Mouse (Mus musculus): ENCODE measurements around the gene Kbtbd12.

Kbtbd12 gene

GRCm38 (mm10) chr6:88627317-88627811, 10.4 kb downstream of the Kbtbd12 start:
- CTCF ChIA-PET = no interaction called here

GRCm38 (mm10) chr6:88626912-88627311, 10.8 kb downstream of the Kbtbd12 start:
- CTCF ChIA-PET = no interaction called here

- CTCF ChIA-PET = no interaction called here
These were observed 11.3 kb downstream of the Kbtbd12 start for GRCm38 (mm10) chr6:88626462-88626861.

GRCm38 (mm10) chr6:88621816-88622481, 15.8 kb downstream of the Kbtbd12 start:
- CTCF ChIA-PET = no interaction called here

- CTCF ChIA-PET = interaction anchor here (0.7 kb wide), 1 partner anchor 216 kb away, joined by 3 read pairs; no protein-coding TSS in a partner anchor
These were observed 18.2 kb downstream of the Kbtbd12 start for GRCm38 (mm10) chr6:88619542-88619941.

GRCm38 (mm10) chr6:88615352-88615751, 22.4 kb downstream of the Kbtbd12 start:
- CTCF ChIA-PET = no interaction called here

GRCm38 (mm10) chr6:88606417-88606816, 31.3 kb downstream of the Kbtbd12 start:
- CTCF ChIA-PET = no interaction called here

- CTCF ChIA-PET = no interaction called here
These were observed 32.0 kb downstream of the Kbtbd12 start for GRCm38 (mm10) chr6:88605715-88606114.

- CTCF ChIA-PET = no interaction called here
These were observed 32.5 kb downstream of the Kbtbd12 start for GRCm38 (mm10) chr6:88605235-88605634.

GRCm38 (mm10) chr6:88596108-88596507, 41.6 kb downstream of the Kbtbd12 start:
- CTCF ChIA-PET = no interaction called here

GRCm38 (mm10) chr6:88592367-88592766, 45.4 kb downstream of the Kbtbd12 start:
- CTCF ChIA-PET = no interaction called here

- CTCF ChIA-PET = no interaction called here
These were observed 47.5 kb downstream of the Kbtbd12 start for GRCm38 (mm10) chr6:88590231-88590630.

- CTCF ChIA-PET = no interaction called here
These were observed 48.2 kb downstream of the Kbtbd12 start for GRCm38 (mm10) chr6:88589517-88589916.

- CTCF ChIA-PET = no interaction called here
These were observed 49.0 kb downstream of the Kbtbd12 start for GRCm38 (mm10) chr6:88588581-88589256.

- CTCF ChIA-PET = no interaction called here
These were observed 50.7 kb downstream of the Kbtbd12 start for GRCm38 (mm10) chr6:88587091-88587490.

- CTCF ChIA-PET = no interaction called here
These were observed 53.8 kb downstream of the Kbtbd12 start for GRCm38 (mm10) chr6:88583950-88584349.

- CTCF ChIA-PET = no interaction called here
These were observed 61.3 kb downstream of the Kbtbd12 start for GRCm38 (mm10) chr6:88576495-88576894.

GRCm38 (mm10) chr6:88566676-88567075, 71.1 kb downstream of the Kbtbd12 start:
- CTCF ChIA-PET = no interaction called here

- CTCF ChIA-PET = no interaction called here
These were observed 72.7 kb downstream of the Kbtbd12 start for GRCm38 (mm10) chr6:88565033-88565432.

- CTCF ChIA-PET = no interaction called here
These were observed 77.6 kb downstream of the Kbtbd12 start for GRCm38 (mm10) chr6:88560156-88560555.

GRCm38 (mm10) chr6:88559688-88560087, 78.1 kb downstream of the Kbtbd12 start:
- CTCF ChIA-PET = no interaction called here

GRCm38 (mm10) chr6:88558076-88558475, 79.7 kb downstream of the Kbtbd12 start:
- CTCF ChIA-PET = no interaction called here

- CTCF ChIA-PET = no interaction called here
These were observed 80.2 kb downstream of the Kbtbd12 start for GRCm38 (mm10) chr6:88557548-88557947.

Data from spleen, embryonic (tissue).